Mouse (Mus musculus) naive thymus-derived CD4-positive, alpha-beta T cell, adult 5 months (primary cell): Measurements from ENCODE around the gene Cd72. TPM values are rescaled to one million over a fixed set of nuclear protein-coding genes. Genes with fewer than 3 reads are reported as not detected.

Experiments
- polyA plus RNA-seq: library from polyadenylated mRNA; unstranded; fragments of 100-300 nt; shearing (Covaris generic); gene quantifications from one replicate; pipeline ENCODE4 v1.2.1, GENCODE M21; 2017

Cd72 gene
- 59.9 TPM for polyA plus RNA-seq

DNA sequence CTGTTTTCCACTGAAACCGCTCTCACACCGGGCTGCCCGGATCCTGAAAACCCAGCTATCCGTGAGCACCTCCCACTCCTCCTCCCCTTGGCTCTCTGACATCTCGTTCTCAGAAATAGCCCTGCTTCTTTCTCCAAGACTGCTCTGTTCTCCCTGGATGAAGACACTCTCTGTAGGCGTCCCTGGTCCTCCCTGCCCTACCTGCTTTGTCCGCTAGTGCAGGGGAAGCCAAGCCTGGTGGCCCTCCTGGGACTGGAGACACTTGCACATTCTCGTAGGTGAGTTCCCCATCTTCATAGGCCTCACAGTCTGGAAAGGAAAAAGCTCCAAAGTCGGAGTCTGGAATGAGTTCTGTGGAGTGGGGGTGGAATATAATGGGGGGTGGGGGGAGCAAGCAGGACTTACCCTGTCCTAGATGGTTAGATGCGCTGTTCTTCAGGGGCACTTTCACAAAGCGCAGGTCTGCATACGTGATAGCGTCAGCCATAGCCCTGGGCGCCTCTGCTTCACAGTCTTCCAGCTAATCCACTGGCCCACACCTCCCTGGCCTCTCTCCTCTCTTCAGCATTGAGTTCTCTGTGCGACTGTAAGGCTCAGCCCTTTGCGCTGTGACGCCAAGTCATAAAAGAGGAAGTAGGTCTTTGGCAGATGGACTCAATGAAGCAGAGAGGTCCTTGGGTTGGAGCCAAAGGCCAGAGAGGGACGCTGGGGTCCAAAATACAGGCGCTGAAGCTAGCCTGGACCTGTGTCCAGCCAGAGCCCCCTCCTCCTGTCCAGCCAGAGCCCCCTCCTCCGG lies at the start of gene Cd72:
Gene Cd72, minus strand, starts transcription at position 588 of the 796 bp plus-strand sequence.

DNA sequence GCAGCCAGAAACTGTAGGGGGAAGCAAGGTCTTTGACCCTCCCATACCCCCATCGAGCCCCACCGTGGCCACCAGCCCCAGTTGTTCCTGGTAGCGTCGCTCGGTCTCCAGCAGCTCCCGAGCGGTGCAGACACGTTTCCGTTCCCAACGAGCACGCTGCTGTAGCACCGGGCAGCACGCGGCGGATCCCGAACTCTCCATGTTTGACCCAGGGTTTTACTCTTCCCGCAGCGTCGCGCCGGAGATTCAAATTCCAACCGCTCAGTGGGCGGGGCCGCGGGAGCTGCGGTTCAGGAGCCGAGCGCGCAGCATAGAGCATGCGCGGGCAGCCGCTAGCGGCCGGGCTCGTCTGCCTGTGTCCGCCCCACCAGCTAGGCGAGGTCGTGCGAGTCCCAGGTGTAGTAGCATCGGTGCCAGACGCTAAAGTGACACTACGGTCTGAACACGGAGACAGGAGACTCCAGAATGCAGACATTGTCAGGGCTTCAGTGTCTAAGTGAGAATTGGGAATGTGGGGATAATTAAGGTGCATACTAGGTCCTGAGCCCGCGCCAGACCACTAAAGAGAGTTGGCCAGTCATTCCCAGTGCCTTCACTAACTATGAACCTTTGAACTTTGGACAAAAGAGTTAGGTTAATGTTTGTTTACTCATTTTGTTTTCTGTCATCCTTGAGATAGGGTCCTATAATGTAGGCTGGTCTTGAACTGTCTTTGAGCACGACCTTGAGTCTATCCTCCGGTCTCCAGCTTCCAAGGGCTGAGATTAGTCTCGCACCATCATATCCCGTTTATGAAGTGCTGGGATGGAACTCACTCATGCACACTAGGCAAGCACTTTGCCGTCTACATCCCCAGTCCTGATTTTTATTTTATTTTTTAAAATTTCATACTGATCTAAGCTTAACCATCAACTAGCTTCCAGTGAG lies 45.2 kb upstream of the Cd72 start, which contains the start of gene Arhgef39:
Gene Arhgef39, minus strand, starts transcription at position 289 of the 927 bp plus-strand sequence.

GRCm38 (mm10) chr4:43492821-43493185 lies 38.4 kb upstream of the Cd72 start, which contains the start of gene Ccdc107:
Gene Ccdc107 (plus strand): TSS chr4:43492900.

GRCm38 (mm10) chr4:43483535-43484091 lies 29.2 kb upstream of the Cd72 start, which contains the start of gene Sit1:
Gene Sit1 (minus strand): TSS chr4:43483734.

GRCm38 (mm10) chr4:43441639-43442038 lies 12.8 kb downstream of the Cd72 start, which contains the start of gene Tesk1:
Gene Tesk1 (plus strand): TSS chr4:43441939.

DNA sequence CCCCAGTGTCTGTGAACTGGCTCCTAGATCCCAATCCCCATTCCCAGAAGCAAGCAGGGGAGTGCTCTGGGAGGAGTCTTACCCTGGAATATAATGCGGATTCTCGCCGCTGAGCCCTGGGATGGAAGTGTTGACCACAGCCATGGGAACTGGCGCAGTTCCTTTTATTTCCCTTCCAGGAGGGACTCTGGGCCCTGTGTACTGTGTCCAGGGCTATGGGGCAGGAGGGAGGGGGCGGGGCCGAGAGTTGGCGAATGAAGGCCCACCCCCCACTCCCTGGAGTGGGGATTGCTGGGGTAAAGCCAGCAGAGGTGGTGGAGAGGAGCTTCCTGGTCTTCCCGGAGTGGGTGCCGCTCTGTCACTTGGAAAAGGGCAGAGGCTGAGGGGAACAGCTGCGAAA lies 25.5 kb downstream of the Cd72 start, which contains the start of gene Fam166b:
Gene Fam166b, minus strand, starts transcription at position 189 of the 400 bp plus-strand sequence.

Other genes with a start within 250 kb of the Cd72 start
- gene Atp8b5, start 187.5 kb downstream of the Cd72 start, polyA plus RNA-seq, result not detected
- not detected for gene Rusc2, start 72.6 kb downstream of the Cd72 start, polyA plus RNA-seq
- gene Fam166b, start 25.5 kb downstream of the Cd72 start, polyA plus RNA-seq, result not detected
- gene Tesk1, start 12.7 kb downstream of the Cd72 start, polyA plus RNA-seq, result 44.9 TPM
- 102 TPM for gene Sit1, start 29.1 kb upstream of the Cd72 start, polyA plus RNA-seq
- gene Ccdc107, start 38.3 kb upstream of the Cd72 start, polyA plus RNA-seq, result 52.6 TPM
- 6.2 TPM for gene Arhgef39, start 45.1 kb upstream of the Cd72 start, polyA plus RNA-seq
- gene Car9, start 52.3 kb upstream of the Cd72 start, polyA plus RNA-seq, result 0.42 TPM
- gene Tpm2, start 69.1 kb upstream of the Cd72 start, polyA plus RNA-seq, result not detected
- gene Creb3, start 107.7 kb upstream of the Cd72 start, polyA plus RNA-seq, result 82.1 TPM
- gene Tln1, start 108.1 kb upstream of the Cd72 start, polyA plus RNA-seq, result 240 TPM
- gene Rgp1, start 124.1 kb upstream of the Cd72 start, polyA plus RNA-seq, result 9.6 TPM
- 39.8 TPM for gene Gba2, start 124.2 kb upstream of the Cd72 start, polyA plus RNA-seq
- 2.4 TPM for gene Msmp, start 129.9 kb upstream of the Cd72 start, polyA plus RNA-seq
- gene Npr2, start 177.3 kb upstream of the Cd72 start, polyA plus RNA-seq, result not detected
- gene Spag8, start 199.0 kb upstream of the Cd72 start, polyA plus RNA-seq, result not detected
- gene Hint2, start 201.8 kb upstream of the Cd72 start, polyA plus RNA-seq, result 37.8 TPM
- 1.2 TPM for gene Tmem8b, start 214.3 kb upstream of the Cd72 start, polyA plus RNA-seq
- 0.96 TPM for gene Fam221b, start 214.5 kb upstream of the Cd72 start, polyA plus RNA-seq
- gene Olfr70, start 246.2 kb upstream of the Cd72 start, polyA plus RNA-seq, result not detected